In the genomic region with DNA sequence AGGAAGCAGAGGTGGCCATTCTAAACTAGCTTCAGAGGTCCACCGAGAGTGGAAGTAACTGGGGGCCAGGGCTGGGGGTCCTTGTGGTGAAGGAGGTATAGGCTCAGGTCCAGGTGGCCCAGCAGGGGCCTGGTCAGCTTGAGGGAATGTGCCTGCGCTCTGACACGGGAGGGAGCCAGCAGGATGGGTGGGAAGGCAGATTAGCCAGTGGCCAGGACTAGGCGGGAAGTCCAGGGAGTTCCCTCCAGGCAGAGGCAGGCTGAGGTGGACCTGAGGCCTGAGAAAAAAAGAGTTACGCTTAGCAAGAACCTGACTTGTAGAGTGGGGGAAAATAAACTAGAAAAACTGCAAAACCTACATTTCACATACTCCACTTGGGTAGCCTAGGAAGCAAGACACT, we compare ENCODE assay signal across 14 mouse cellular contexts. TPM values are rescaled to one million over a fixed set of nuclear protein-coding genes. Genes with fewer than 3 reads are reported as not detected.
DNase-seq lines count a peak whose midpoint lies in the region; ATAC-seq and TF ChIP-seq lines count a peak whose summit lies in the region.
"Had no signal": no experiment of that assay in that cellular context is flagged by ENCODE, and none has a peak within 500 bp of the region (broad histone marks: within the 10 kb centered on the region; RNA-seq: fewer than 3 reads in every experiment).

No protein-coding gene starts in this region.

- no peak for DNase-seq in kidney, adult 9 months
- DNase-seq in ES-E14 (ENCODE audit: low read depth, low spot score) = no peak
- DNase-seq in heart, adult 8-10 months (ENCODE audit: low spot score) = peak; percentile 60
- DNase-seq in urinary bladder, adult 18-20 months (ENCODE audit: low spot score in 2 of 2) = no peak
- no peak for DNase-seq in Muller cell, postnatal 12 days (ENCODE audit: inconsistent ontology term)
- DNase-seq: cerebellum, adult 11 months; right cerebral cortex, postnatal 14 days had no signal

- H3K36me3 ChIP-seq in kidney, embryonic 16.5 days (ENCODE audit: insufficient read depth, low read length) = no peaks in the 10 kb centered on the region
- peaks cover 13% of the 10 kb centered on the region for H3K36me3 ChIP-seq in ES-E14 (ENCODE audit: control insufficient read depth, insufficient read depth, low read length, poor library complexity, severe bottlenecking)
- H3K36me3 ChIP-seq in intestine, embryonic 15.5 days = no peaks in the 10 kb centered on the region
- no peaks in the 10 kb centered on the region for H3K36me3 ChIP-seq in neural tube, embryonic 15.5 days

- no peak overlapping the region for H3K9ac ChIP-seq in kidney, embryonic 16.5 days (replicated peaks; ENCODE audit: low read length)
- H3K9ac ChIP-seq in ES-E14 (ENCODE audit: insufficient read depth, low read depth, low read length, poor library complexity, severe bottlenecking) = peak overlapping the region; percentile 13; the same call in 1 of the 2 replicates
- no peak overlapping the region for H3K9ac ChIP-seq in intestine, embryonic 15.5 days
- no peak overlapping the region for H3K9ac ChIP-seq in neural tube, embryonic 15.5 days (replicated peaks)

- ATAC-seq in kidney, embryonic 16.5 days (ENCODE audit: low FRiP score, low TSS enrichment) = no peak
- ATAC-seq in intestine, embryonic 15.5 days = no peak
- ATAC-seq in neural tube, embryonic 15.5 days (ENCODE audit: low FRiP score) = no peak
- ATAC-seq: activated CD4-positive, CD25-positive, alpha-beta regulatory T cell, adult 4 months; inflammation-experienced regulatory T-cells, adult 6 months had no signal

- WGBS in kidney, embryonic 16.5 days = 69% methylated on average over 5 of the region's 5 CpGs
- 72% methylated on average over 5 of the region's 5 CpGs for WGBS in intestine, embryonic 15.5 days
- 73% methylated on average over 5 of the region's 5 CpGs for WGBS in neural tube, embryonic 15.5 days

- peak overlapping the region; percentile 23; the same call in 1 of the 2 replicates for H3K4me2 ChIP-seq in kidney, embryonic 16.5 days (replicated peaks; ENCODE audit: low read depth, low read length)
- no peak overlapping the region for H3K4me2 ChIP-seq in intestine, embryonic 15.5 days (replicated peaks)
- no peak overlapping the region for H3K4me2 ChIP-seq in neural tube, embryonic 15.5 days

- H3K4me1 ChIP-seq in kidney, embryonic 16.5 days (ENCODE audit: insufficient read depth, low read length) = peaks cover 13% of the 10 kb centered on the region
- peaks cover 14 to 33% of the 10 kb centered on the region in 2 experiments for H3K4me1 ChIP-seq in ES-E14 (ENCODE audit: control insufficient read depth in 2 of 2, insufficient read depth in 2 of 2, low read length in 2 of 2, poor library complexity in 1 of 2)
- H3K4me1 ChIP-seq in intestine, embryonic 15.5 days (replicated peaks) = peaks cover 10% of the 10 kb centered on the region; the same call in 1 of the 2 replicates
- H3K4me1 ChIP-seq in neural tube, embryonic 15.5 days = peaks cover 6% of the 10 kb centered on the region

- H3K27me3 ChIP-seq in kidney, embryonic 16.5 days (ENCODE audit: insufficient read depth, low read length) = no peaks in the 10 kb centered on the region
- H3K27me3 ChIP-seq in intestine, embryonic 15.5 days (replicated peaks) = no peaks in the 10 kb centered on the region
- no peaks in the 10 kb centered on the region; the same call in 1 of the 2 replicates for H3K27me3 ChIP-seq in neural tube, embryonic 15.5 days (replicated peaks)

- no peak overlapping the region for H3K4me3 ChIP-seq in kidney, embryonic 16.5 days (ENCODE audit: low read length)
- no peak overlapping the region for H3K4me3 ChIP-seq in ES-E14 (ENCODE audit: insufficient read depth in 1 of 2, low read depth in 1 of 2, low read length in 2 of 2, poor library complexity in 1 of 2, severe bottlenecking in 1 of 2)
- no peak overlapping the region for H3K4me3 ChIP-seq in intestine, embryonic 15.5 days (replicated peaks)
- H3K4me3 ChIP-seq in neural tube, embryonic 15.5 days (replicated peaks) = no peak overlapping the region

- H3K9me3 ChIP-seq in kidney, embryonic 16.5 days (ENCODE audit: low read length) = no peaks in the 10 kb centered on the region
- no peaks in the 10 kb centered on the region for H3K9me3 ChIP-seq in ES-E14 (ENCODE audit: control insufficient read depth, insufficient read depth, low read depth, low read length)
- no peaks in the 10 kb centered on the region for H3K9me3 ChIP-seq in intestine, embryonic 15.5 days
- H3K9me3 ChIP-seq in neural tube, embryonic 15.5 days (replicated peaks) = no peaks in the 10 kb centered on the region

- in situ Hi-C loops in ES-E14 (cut with MboI; ENCODE audit: low sequenced_read_pairs in 2 of 2, unreplicated experiment in 2 of 2) = no loop called here

- peak overlapping the region; percentile 1; the same call in 1 of the 2 replicates for H3K27ac ChIP-seq in kidney, embryonic 16.5 days (ENCODE audit: low read length)
- no peak overlapping the region for H3K27ac ChIP-seq in ES-E14 (ENCODE audit: insufficient read depth, low read depth, low read length, poor library complexity, severe bottlenecking)
- H3K27ac ChIP-seq in intestine, embryonic 15.5 days = 0 out of 2 replicates have a peak overlapping the region, but pooled peaks have one; percentile 36
- H3K27ac ChIP-seq in neural tube, embryonic 15.5 days (replicated peaks) = no peak overlapping the region

TF ChIP-seq in ES-E14, 5 proteins besides CTCF, POLR2A, EP300 and RAD21:
- TF ChIP-seq CHD2 (IDR thresholded peaks at IDR 0.05; ENCODE audit: low read depth, low read length) (no peak), ZC3H11A (IDR thresholded peaks at IDR 0.05; ENCODE audit: borderline replicate concordance, low read depth, low read length) (no peak), MAFK (IDR thresholded peaks at IDR 0.05; ENCODE audit: insufficient read depth, low read depth, low read length) (no peak), HCFC1 (IDR thresholded peaks at IDR 0.05; ENCODE audit: borderline replicate concordance, insufficient read depth, low read length) (no peak), ZNF384 (IDR thresholded peaks at IDR 0.05; ENCODE audit: low read depth, low read length) (no peak)

RNA-seq across cellular contexts. Expression of a gene that starts 39.6 kb away (rescaled TPM):
- polyA plus RNA-seq in kidney, embryonic 16.5 days (2015; fragmentation: Nextera tagmentation; extraction: Ambion mirVana) = 74.9 and 75.5 TPM in 2 replicates
- total RNA-seq in ES-E14 (2012; rRNA removed) = 83.9 and 117 TPM in 2 replicates
- 100 to 1,000 TPM in 3 of 4 experiments, 10 to 100 TPM in 1; 97.3 to 119 (median 109) TPM for total RNA-seq in heart, adult 8-10 months (2022)
- polyA plus RNA-seq in intestine, embryonic 15.5 days (2015; fragmentation: Nextera tagmentation; extraction: Ambion mirVana) = 46.5 and 49.3 TPM in 2 replicates
- 14.4 and 27.3 TPM in 2 replicates for polyA plus RNA-seq in neural tube, embryonic 15.5 days (2015; fragmentation: Nextera tagmentation; extraction: Ambion mirVana)

RNA-seq across cellular contexts. Expression of a gene that starts 40.2 kb away (rescaled TPM):
- polyA plus RNA-seq in kidney, embryonic 16.5 days (2015; fragmentation: Nextera tagmentation; extraction: Ambion mirVana) = 1.1 and 1.2 TPM in 2 replicates
- total RNA-seq in ES-E14 (2012; rRNA removed) = 0.58 TPM in 1 of 2 replicates, not detected in the other
- total RNA-seq in heart, adult 8-10 months (2022) = 1 to 10 TPM in 1 of 4 experiments, under 1 TPM in 3; 0.22 to 1.5 (median 0.74) TPM
- polyA plus RNA-seq in intestine, embryonic 15.5 days (2015; fragmentation: Nextera tagmentation; extraction: Ambion mirVana) = 2.0 TPM in 2 replicates
- polyA plus RNA-seq in neural tube, embryonic 15.5 days (2015; fragmentation: Nextera tagmentation; extraction: Ambion mirVana) = 0.46 and 3.5 TPM in 2 replicates
- total RNA-seq: layer of hippocampus, postnatal 25 days; midbrain, postnatal 0 days had no signal

Comparison
In these comparisons a context has a peak if more than half of its experiments do, and no peak if none do; other contexts are left out.
1. H3K27ac ChIP-seq: peak in kidney, embryonic 16.5 days (single experiment) and intestine, embryonic 15.5 days (single experiment); none in ES-E14 (single experiment) and neural tube, embryonic 15.5 days (single experiment).